Mouse (Mus musculus) liver, embryonic 11.5 days (tissue): Measurements from ENCODE around the gene Ift81. TPM values are rescaled to one million over a fixed set of nuclear protein-coding genes. Genes with fewer than 3 reads are reported as not detected.

Experiments used
- ATAC-seq: fragments of 200-750 bp; cut with Nextera tagmentation; replicated peaks from 2 replicates; pipeline ENCODE4 v1.8.0; 2017; ENCODE audit warnings: moderate number of reproducible peaks, mild to moderate bottlenecking, moderate TSS enrichment, moderate library complexity; ENCODE audit not compliant: low FRiP score
- DNase-seq: peaks from one replicate; pipeline ENCODE4 v3.0.0-alpha.2; 2017; ENCODE audit warnings: low spot score
- H3K27ac ChIP-seq: fragments of 300-500 bp; sonication (generic); 2 replicates; pipeline ENCODE4 v1.5.1; 2014; ENCODE audit warnings: mild to moderate bottlenecking, low read depth, low read length, control low read depth
- H3K27me3 ChIP-seq: fragments of 300-500 bp; sonication (generic); replicated peaks from 2 replicates; pipeline ENCODE4 v1.6.1; 2014; ENCODE audit warnings: low read length, mixed read lengths; ENCODE audit not compliant: control insufficient read depth, insufficient read depth
- H3K36me3 ChIP-seq: fragments of 300-500 bp; sonication (generic); 2 replicates; pipeline ENCODE4 v1.6.1; 2014; ENCODE audit warnings: mild to moderate bottlenecking, low read length, moderate library complexity, mixed read lengths; ENCODE audit not compliant: control insufficient read depth, insufficient read depth
- H3K4me1 ChIP-seq: fragments of 300-500 bp; sonication (generic); replicated peaks from 2 replicates; pipeline ENCODE4 v1.6.1; 2014; ENCODE audit warnings: low read length, mixed read lengths; ENCODE audit not compliant: control insufficient read depth, insufficient read depth
- H3K4me2 ChIP-seq: fragments of 300-500 bp; sonication (generic); 2 replicates; pipeline ENCODE4 v1.6.1; 2014; ENCODE audit warnings: mild to moderate bottlenecking, control low read depth, moderate library complexity
- H3K4me3 ChIP-seq: fragments of 300-500 bp; sonication (generic); 2 replicates; pipeline ENCODE4 v1.5.1; 2014; ENCODE audit warnings: low read depth, low read length, control low read depth
- H3K9ac ChIP-seq: fragments of 300-500 bp; sonication (generic); 2 replicates; pipeline ENCODE4 v1.6.1; 2014; ENCODE audit warnings: low read depth, low read length, control low read depth
- H3K9me3 ChIP-seq: fragments of 300-500 bp; sonication (generic); 2 replicates; pipeline ENCODE4 v1.6.1; 2016; ENCODE audit warnings: low read length, inconsistent platforms, mixed read lengths; ENCODE audit not compliant: control insufficient read depth
- WGBS: fragments of 180-500 bp; shearing (Covaris S2); extraction: QIAGEN DNeasy Blood & Tissue Kit; methylation state at CpG from one replicate; pipeline ENCODE4 v1.1.7; 2014; 5-methylcytosine and 5-hydroxymethylcytosine counted together
- polyA plus RNA-seq: library from polyadenylated mRNA; unstranded; fragments of >200 nt; fragmentation: Nextera tagmentation; extraction: Ambion mirVana; gene quantifications from 2 replicates; pipeline ENCODE4 v1.2.1, GENCODE M21; 2014

Ift81 gene
- polyA plus RNA-seq, 1 experiment from 2014 or later = 10.9 TPM

- Histone ChIP-seq H3K27me3 (peaks cover 6% of the 10 kb centered on the region; the same call in 1 of the 2 replicates), H3K4me1 (peaks cover 6% of the 10 kb centered on the region; the same call in 1 of the 2 replicates), H3K4me2 (no peak overlapping the region), H3K36me3 (no peaks in the 10 kb centered on the region), H3K4me3 (no peak overlapping the region), H3K9ac (no peak overlapping the region), H3K9me3 (no peaks in the 10 kb centered on the region; the same call in 1 of the 2 replicates), H3K27ac (no peak overlapping the region)
- 46% methylated on average over 9 of the region's 9 CpGs for WGBS
- DNase-seq (no peak), ATAC-seq (no peak)
Measured at GRCm38 (mm10) chr5:122511405-122511804, 102.9 kb downstream of the Ift81 start.

- H3K27ac ChIP-seq = no peak overlapping the region
- H3K36me3 ChIP-seq = no peaks in the 10 kb centered on the region
- no peak overlapping the region for H3K4me2 ChIP-seq
- no peaks in the 10 kb centered on the region; the same call in 1 of the 2 replicates for H3K9me3 ChIP-seq
- ATAC-seq (no peak), DNase-seq (no peak)
- H3K4me3 ChIP-seq = no peak overlapping the region
- whole genome bisulfite sequencing = 71% methylated on average over 17 of the region's 17 CpGs
- H3K27me3 ChIP-seq = peaks cover 6% of the 10 kb centered on the region; the same call in 1 of the 2 replicates
- peaks cover 6% of the 10 kb centered on the region; the same call in 1 of the 2 replicates for H3K4me1 ChIP-seq
- no peak overlapping the region for H3K9ac ChIP-seq
Measured at GRCm38 (mm10) chr5:122510651-122511157, 103.6 kb downstream of the Ift81 start.

- H3K4me1 ChIP-seq = peaks cover 6% of the 10 kb centered on the region; the same call in 1 of the 2 replicates
- H3K27me3 ChIP-seq = peaks cover 6% of the 10 kb centered on the region; the same call in 1 of the 2 replicates
- H3K9ac ChIP-seq = no peak overlapping the region
- no peak for ATAC-seq
- 56% methylated on average over 7 of the region's 7 CpGs for WGBS
- no peak for DNase-seq
- no peak overlapping the region for H3K27ac ChIP-seq
- H3K4me3 ChIP-seq = no peak overlapping the region
- no peak overlapping the region for H3K4me2 ChIP-seq
- no peaks in the 10 kb centered on the region for H3K36me3 ChIP-seq
- H3K9me3 ChIP-seq = no peaks in the 10 kb centered on the region; the same call in 1 of the 2 replicates
Measured at GRCm38 (mm10) chr5:122509608-122510007, 104.7 kb downstream of the Ift81 start.

GRCm38 (mm10) chr5:122508861-122509306, 105.4 kb downstream of the Ift81 start:
- H3K4me1 ChIP-seq = peaks cover 3% of the 10 kb centered on the region; the same call in 1 of the 2 replicates
- H3K27me3 ChIP-seq = peaks cover 3% of the 10 kb centered on the region; the same call in 1 of the 2 replicates
- no peak overlapping the region for H3K9ac ChIP-seq
- H3K4me3 ChIP-seq = no peak overlapping the region
- no peak overlapping the region for H3K4me2 ChIP-seq
- 87% methylated on average over 11 of the region's 11 CpGs for WGBS
- no peaks in the 10 kb centered on the region for H3K36me3 ChIP-seq
- H3K9me3 ChIP-seq = no peaks in the 10 kb centered on the region; the same call in 1 of the 2 replicates
- DNase-seq (no peak), ATAC-seq (no peak)
- H3K27ac ChIP-seq = no peak overlapping the region

- Histone ChIP-seq H3K4me3 (no peak overlapping the region), H3K36me3 (no peaks in the 10 kb centered on the region), H3K9me3 (no peaks in the 10 kb centered on the region; the same call in 1 of the 2 replicates), H3K4me2 (no peak overlapping the region), H3K27ac (no peak overlapping the region), H3K9ac (no peak overlapping the region), H3K27me3 (peaks cover 3% of the 10 kb centered on the region; the same call in 1 of the 2 replicates), H3K4me1 (no peaks in the 10 kb centered on the region)
- ATAC-seq = no peak
- DNase-seq = no peak
Measured at GRCm38 (mm10) chr5:122507396-122507795, 106.9 kb downstream of the Ift81 start.

GRCm38 (mm10) chr5:122506462-122506861, 107.9 kb downstream of the Ift81 start:
- ATAC-seq = no peak
- Histone ChIP-seq H3K9ac (no peak overlapping the region), H3K4me3 (no peak overlapping the region), H3K27ac (no peak overlapping the region), H3K27me3 (peaks cover 2% of the 10 kb centered on the region; the same call in 1 of the 2 replicates), H3K4me2 (no peak overlapping the region), H3K4me1 (no peaks in the 10 kb centered on the region), H3K36me3 (no peaks in the 10 kb centered on the region), H3K9me3 (no peaks in the 10 kb centered on the region; the same call in 1 of the 2 replicates)
- no peak for DNase-seq
- WGBS = 83% methylated on average over 3 of the region's 3 CpGs

- no peaks in the 10 kb centered on the region for H3K27me3 ChIP-seq
- no peak overlapping the region for H3K9ac ChIP-seq
- H3K36me3 ChIP-seq = no peaks in the 10 kb centered on the region
- H3K9me3 ChIP-seq = no peaks in the 10 kb centered on the region; the same call in 1 of the 2 replicates
- no peak overlapping the region for H3K4me2 ChIP-seq
- 75% methylated on average over 5 of the region's 5 CpGs for WGBS
- no peaks in the 10 kb centered on the region for H3K4me1 ChIP-seq
- no peak overlapping the region for H3K4me3 ChIP-seq
- DNase-seq (no peak), ATAC-seq (no peak)
- no peak overlapping the region for H3K27ac ChIP-seq
Measured at GRCm38 (mm10) chr5:122505554-122505953, 108.8 kb downstream of the Ift81 start.

- ATAC-seq = no peak
- no peak for DNase-seq
- no peak overlapping the region for H3K4me2 ChIP-seq
- H3K27me3 ChIP-seq = no peaks in the 10 kb centered on the region
- H3K4me1 ChIP-seq = peaks cover 13% of the 10 kb centered on the region
- H3K4me3 ChIP-seq = no peak overlapping the region
- peaks cover 3% of the 10 kb centered on the region; the same call in 1 of the 2 replicates for H3K36me3 ChIP-seq
- no peak overlapping the region for H3K9ac ChIP-seq
- WGBS = 52% methylated on average over 4 of the region's 4 CpGs
- H3K27ac ChIP-seq = no peak overlapping the region
- H3K9me3 ChIP-seq = no peaks in the 10 kb centered on the region; the same call in 1 of the 2 replicates
Measured at GRCm38 (mm10) chr5:122503760-122504119, 110.6 kb downstream of the Ift81 start.
